Mouse (Mus musculus) adrenal gland, postnatal 36 days (tissue): ENCODE data around the gene Akr1cl. TPM values are rescaled to one million over a fixed set of nuclear protein-coding genes. Genes with fewer than 3 reads are reported as not detected.

ENCODE experiments used
- DNase-seq, 2 experiments: peaks; one replicate each; pipeline ENCODE4 v3.0.0; 2021; ENCODE audit warnings: mixed read lengths in 1 of 2
- total RNA-seq, 2 experiments: library from RNA; stranded (reverse); gene quantifications; 2 replicates each; pipeline ENCODE4 v1.2.3; 2021

The Akr1cl gene
- total RNA-seq, 2 experiments from 2014 or later: 477 to 1,743 TPM

DNA sequence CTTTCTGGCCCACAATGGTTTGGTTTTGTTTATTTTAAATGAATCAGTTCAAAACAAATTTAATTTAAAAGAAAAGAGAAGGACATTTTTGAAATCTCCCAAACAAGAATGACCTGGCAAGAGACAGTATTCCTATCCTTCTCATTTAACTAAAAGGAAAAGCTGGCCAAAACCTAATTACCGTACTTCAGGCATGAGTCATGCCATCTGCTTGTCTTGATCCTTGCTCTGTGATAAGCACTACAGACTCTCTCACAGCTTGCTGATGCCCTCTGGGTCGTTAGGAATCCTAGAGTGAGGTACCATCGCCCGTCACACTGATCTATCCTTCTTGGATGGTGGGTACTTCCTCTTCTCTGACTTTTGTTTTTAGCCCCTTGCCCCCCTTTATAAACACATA is 39.4 kb downstream of the Akr1cl start:
- no peak for DNase-seq

GRCm38 (mm10) chr1:64988176-64988575 is 44.4 kb downstream of the Akr1cl start:
- DNase-seq: no peak

- DNase-seq: peak; percentile 79 to 85
These were observed 46.4 kb downstream of the Akr1cl start for GRCm38 (mm10) chr1:64986120-64986519.

DNA sequence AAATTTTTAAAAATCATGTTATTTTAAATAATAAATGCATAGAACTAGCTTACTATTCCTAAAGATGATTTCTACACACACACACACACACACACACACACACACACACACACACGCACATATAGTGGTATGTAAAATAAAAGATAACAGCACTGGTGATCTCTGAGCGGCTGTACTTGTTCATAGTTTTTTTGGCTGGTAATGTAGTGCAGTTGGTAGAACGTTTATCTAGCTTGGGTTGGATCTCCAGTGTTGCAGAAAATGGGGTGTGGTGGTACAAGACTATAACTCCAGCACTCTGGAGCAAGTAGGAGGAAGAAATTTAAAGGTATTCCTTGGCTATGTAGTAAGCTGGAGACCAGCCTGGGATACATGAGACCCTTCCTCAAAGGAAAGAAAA is 49.3 kb downstream of the Akr1cl start:
- no peak for DNase-seq

- DNase-seq: no peak
These were observed 54.2 kb downstream of the Akr1cl start for GRCm38 (mm10) chr1:64978321-64978799.

DNA sequence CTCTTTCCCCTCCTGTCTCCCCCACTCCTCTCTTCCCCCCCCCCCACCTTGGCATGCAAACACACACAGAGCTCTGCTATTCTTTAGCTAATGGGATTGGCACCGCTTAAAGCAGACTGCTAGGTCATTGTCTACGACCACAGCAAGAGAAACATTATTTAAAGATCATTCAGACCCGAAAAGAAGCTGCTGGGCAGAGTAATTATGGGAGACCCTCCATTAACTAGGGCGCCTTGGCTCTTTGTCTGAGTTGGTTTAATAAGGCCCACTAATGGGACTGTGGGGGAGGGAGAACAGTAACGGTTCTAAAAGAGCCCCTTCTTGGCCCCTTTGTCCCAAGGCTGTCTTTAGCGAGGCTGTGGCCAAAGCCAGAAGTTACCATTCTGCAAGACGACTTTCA is 57.2 kb downstream of the Akr1cl start:
- no peak for DNase-seq

- peak in 1 of 2 experiments; percentile 23 for DNase-seq
These were observed 61.9 kb downstream of the Akr1cl start for GRCm38 (mm10) chr1:64970685-64971084.

Other genes starting within 250 kb of the Akr1cl start
- gene Plekhm3, start 75.9 kb downstream of the Akr1cl start, total RNA-seq: 10 to 100 TPM; 15.1 to 26.7 TPM
- not detected for gene Cryge, start 18.4 kb upstream of the Akr1cl start, total RNA-seq
- gene Crygd, start 30.7 kb upstream of the Akr1cl start, total RNA-seq: not detected
- gene Crygc, start 40.9 kb upstream of the Akr1cl start, total RNA-seq: not detected
- not detected for gene Crygb, start 49.5 kb upstream of the Akr1cl start, total RNA-seq
- not detected for gene Cryga, start 70.6 kb upstream of the Akr1cl start, total RNA-seq
- not detected for gene Gm28845, start 86.8 kb upstream of the Akr1cl start, total RNA-seq
- not detected for gene D630023F18Rik, start 90.5 kb upstream of the Akr1cl start, total RNA-seq
- gene Idh1, start 153.7 kb upstream of the Akr1cl start, total RNA-seq: 100 to 1,000 TPM; 322 to 834 TPM
- gene Pikfyve, start 153.9 kb upstream of the Akr1cl start, total RNA-seq: 10 to 100 TPM; 36.8 to 37.0 TPM
- gene Pth2r, start 249.3 kb upstream of the Akr1cl start, total RNA-seq: not detected